Mouse (Mus musculus) mouse embryonic stem cell (cell line): ENCODE measurements at regions not wholly inside any gene's neighbourhood (a gene's known extent, or its start where the extent isn't known, plus 50 kb on each side); places are given as distances from the start of the nearest gene placed in this dataset.

Experiments
- in situ Hi-C, 2 experiments: fragments of 300-500 bp; cut with MboI; formaldehyde crosslinking; loops; 1 replicate in 1 of 2; 3 replicates in 1 of 2; pipeline ENCODE4 v1.14.3; 2019 to 2020; ENCODE audit warnings: low sequenced_read_pairs in 2 of 2, low pct_unique_long_range_greater_than_20kb in 1 of 2, mixed read lengths in 1 of 2; ENCODE audit not compliant: unreplicated experiment in 1 of 2

GRCm38 (mm10) chr9:73302156-73302918 is 189.1 kb downstream of the Rsl24d1 start:
- in situ Hi-C loops, result no loop called here

DNA sequence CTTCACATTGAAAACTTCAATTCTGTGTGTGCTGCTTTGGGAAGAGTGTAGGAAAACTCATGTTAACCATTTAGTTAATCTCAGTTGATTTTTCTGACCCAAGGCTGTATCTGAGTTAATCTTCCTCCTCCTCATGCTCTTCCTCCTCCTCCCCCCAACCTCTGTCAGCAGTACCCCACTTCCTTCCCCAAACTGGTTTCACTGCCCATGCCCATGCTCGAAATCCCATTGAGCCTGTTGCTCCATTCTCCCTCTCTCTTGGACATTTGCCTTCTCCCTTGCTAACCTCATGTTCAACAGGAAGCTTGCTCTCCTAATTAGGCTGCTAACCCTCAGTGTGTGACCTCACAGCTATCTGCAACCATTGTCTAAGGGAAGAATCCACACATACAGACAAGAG is 203.8 kb downstream of the Rsl24d1 start:
- in situ Hi-C loops, result no loop called here

- in situ Hi-C loops, result no loop called here
Measured at GRCm38 (mm10) chr9:73319704-73320307, 206.6 kb downstream of the Rsl24d1 start.

DNA sequence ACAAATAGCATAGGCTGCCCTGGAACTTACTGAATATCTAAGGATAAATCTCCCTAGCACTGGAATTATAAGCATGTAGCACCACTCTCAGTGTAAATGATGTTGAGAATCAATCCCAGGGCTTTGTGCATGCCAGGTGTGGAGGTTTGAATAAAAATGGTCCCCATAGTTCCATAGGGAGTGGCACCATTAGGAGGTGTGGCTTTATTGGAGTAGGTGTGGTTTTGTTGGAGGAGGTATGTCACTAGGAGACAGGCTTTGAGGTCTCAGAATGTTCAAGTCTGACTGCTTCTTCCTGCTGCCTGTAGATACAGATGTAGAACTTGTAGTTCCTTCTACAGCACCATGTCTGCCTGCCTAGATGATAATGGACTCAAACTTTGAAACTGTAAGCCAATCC is 217.8 kb downstream of the Rsl24d1 start:
- in situ Hi-C loops, result no loop called here

- in situ Hi-C loops, result no loop called here
Measured at GRCm38 (mm10) chr9:73336039-73336438, 222.8 kb downstream of the Rsl24d1 start.

- in situ Hi-C loops, result no loop called here
Measured at GRCm38 (mm10) chr9:73337045-73337740, 224.0 kb downstream of the Rsl24d1 start.

- in situ Hi-C loops, result no loop called here
Measured at GRCm38 (mm10) chr9:73355876-73356275, 242.7 kb downstream of the Rsl24d1 start.

- in situ Hi-C loops, result no loop called here
Measured at GRCm38 (mm10) chr9:73358968-73359367, 245.7 kb downstream of the Rsl24d1 start.

DNA sequence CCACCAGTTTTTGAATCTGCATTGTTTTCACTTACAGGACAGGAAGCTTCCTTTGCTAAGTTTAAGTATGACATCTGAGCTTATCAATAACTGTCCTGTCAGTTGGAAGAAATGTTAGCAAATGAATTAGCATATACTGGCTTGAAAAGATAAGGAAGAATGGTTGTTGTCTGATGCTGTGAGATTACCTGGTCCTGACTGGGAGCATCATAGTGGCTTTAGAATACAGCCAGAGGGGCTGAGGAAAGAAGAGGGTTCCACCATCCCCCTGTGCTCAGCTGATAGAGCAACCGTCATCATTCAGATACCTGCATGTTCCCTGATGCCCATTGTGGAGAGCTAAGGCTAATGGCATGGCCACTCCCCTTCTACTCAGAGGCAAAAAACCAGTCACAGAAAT is 267.5 kb downstream of the Rsl24d1 start:
- in situ Hi-C loops, result no loop called here

DNA sequence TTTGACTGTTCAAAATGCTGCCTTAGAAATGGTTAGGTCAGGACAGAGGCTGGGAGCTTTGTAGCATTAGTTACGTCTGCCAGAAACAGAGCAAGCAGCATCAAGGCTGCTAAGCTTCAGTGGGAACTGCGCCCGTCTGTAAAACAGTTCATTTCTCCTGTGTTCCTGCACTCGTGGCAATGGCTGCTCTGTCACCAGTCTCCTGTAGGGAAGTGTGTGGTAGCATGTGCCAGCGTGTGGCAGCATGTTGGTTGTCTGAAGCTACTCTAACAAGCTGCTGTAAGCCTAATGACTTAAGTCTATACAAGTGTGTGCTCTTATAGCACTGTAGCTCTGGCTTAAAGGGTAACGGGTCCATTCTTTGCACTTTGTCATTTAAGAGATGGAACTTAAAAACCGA is 278.8 kb downstream of the Rsl24d1 start:
- in situ Hi-C loops, result no loop called here

- in situ Hi-C loops, result no loop called here
Measured at GRCm38 (mm10) chr9:73413367-73413930, 300.2 kb downstream of the Rsl24d1 start.

- in situ Hi-C loops, result no loop called here
Measured at GRCm38 (mm10) chr9:73416084-73416777, 303.0 kb downstream of the Rsl24d1 start.
